Mouse (Mus musculus) left cerebral cortex, adult 2 months (tissue): Measurements from ENCODE around the gene Olfr1260. TPM values are rescaled to one million over a fixed set of nuclear protein-coding genes. Genes with fewer than 3 reads are reported as not detected.

Source experiments
- DNase-seq, 2 experiments: peaks; one replicate each; pipeline ENCODE4 v3.0.0; 2021 to 2022; ENCODE audit warnings: low spot score in 2 of 2, mixed read lengths in 1 of 2; ENCODE audit errors: extremely low spot score in 1 of 2
- H3K27ac ChIP-seq: fragments of 200-600 bp; 2 replicates; pipeline ENCODE4 v1.8.1; 2022
- H3K4me3 ChIP-seq: fragments of 200-600 bp; 2 replicates; pipeline ENCODE4 v1.8.1; 2022
- CTCF ChIP-seq: fragments of 200-600 bp; IDR thresholded peaks from 2 replicates; pipeline ENCODE4 v1.8.1; 2022; ENCODE audit warnings: antibody characterized with exemption, mild to moderate bottlenecking, moderate library complexity
- intact Hi-C: fragments of 180-260 bp; cut with DNase I; formaldehyde crosslinking; loops from one replicate; pipeline ENCODE4 v1.15.1; 2025
- long read RNA-seq, 2 experiments: library from polyadenylated mRNA; stranded (forward); transcript quantifications; one replicate each; pipeline ENCODE4 v2.0.0; 2021; ENCODE audit warnings: borderline mapping rate in 2 of 2
- total RNA-seq, 2 experiments: library from RNA; stranded (reverse); gene quantifications; 2 replicates each; pipeline ENCODE4 v1.2.3; 2021

Olfr1260 gene
- not detected for total RNA-seq
- long read RNA-seq, experiment 1 = 0 reads
- long read RNA-seq, experiment 2 = 0 reads

GRCm38 (mm10) chr2:89974184-89974583, at the start of gene Olfr1260:
Gene Olfr1260 (plus strand): TSS chr2:89974340.
- intact Hi-C loops = no loop called here
- H3K4me3 ChIP-seq = no peak within 1 kb of the TSS
- no peak for TF ChIP-seq CTCF
- no peak within 1 kb of the TSS for H3K27ac ChIP-seq
- no peak for DNase-seq

GRCm38 (mm10) chr2:89927009-89927408, 47.1 kb upstream of the Olfr1260 start, which contains the start of gene Olfr1258:
Gene Olfr1258 (plus strand): TSS chr2:89927309.
- intact Hi-C loops = no loop called here
- no peak for DNase-seq
- H3K27ac ChIP-seq = no peak within 1 kb of the TSS
- no peak within 1 kb of the TSS for H3K4me3 ChIP-seq
- TF ChIP-seq CTCF = no peak

- DNase-seq = no peak
- intact Hi-C loops = no loop called here
- no peak for TF ChIP-seq CTCF
- Histone ChIP-seq H3K4me3 (no peak within 1 kb of the TSS), H3K27ac (no peak within 1 kb of the TSS)
These were observed 25.6 kb upstream of the Olfr1260 start, which contains the start of gene Olfr1259 for GRCm38 (mm10) chr2:89948564-89948963. Gene Olfr1259 (minus strand): TSS chr2:89948664.

GRCm38 (mm10) chr2:89977709-89978108, 3.6 kb downstream of the Olfr1260 start:
- TF ChIP-seq CTCF = no peak
- H3K27ac ChIP-seq = no peak overlapping the region
- DNase-seq = no peak
- intact Hi-C loops = no loop called here
- no peak overlapping the region for H3K4me3 ChIP-seq

GRCm38 (mm10) chr2:89990921-89991320, 16.8 kb downstream of the Olfr1260 start, which contains the start of gene Olfr1261:
Gene Olfr1261 (plus strand): TSS chr2:89991221.
- no peak for TF ChIP-seq CTCF
- no peak within 1 kb of the TSS for H3K27ac ChIP-seq
- H3K4me3 ChIP-seq = no peak within 1 kb of the TSS
- intact Hi-C loops = no loop called here
- DNase-seq = no peak

GRCm38 (mm10) chr2:89999845-90000244, 25.7 kb downstream of the Olfr1260 start, which contains the start of gene Olfr1262:
Gene Olfr1262 (plus strand): TSS chr2:90000145.
- intact Hi-C loops = no loop called here
- no peak for TF ChIP-seq CTCF
- no peak for DNase-seq
- Histone ChIP-seq H3K27ac (no peak within 1 kb of the TSS), H3K4me3 (no peak within 1 kb of the TSS)

GRCm38 (mm10) chr2:90011831-90012230, 37.7 kb downstream of the Olfr1260 start, which contains the start of gene Olfr1263:
Gene Olfr1263 (plus strand): TSS chr2:90012131.
- Histone ChIP-seq H3K27ac (no peak within 1 kb of the TSS), H3K4me3 (no peak within 1 kb of the TSS)
- intact Hi-C loops = no loop called here
- no peak for DNase-seq
- TF ChIP-seq CTCF = no peak

GRCm38 (mm10) chr2:90025477-90025876, 51.3 kb downstream of the Olfr1260 start, which contains the start of gene Olfr1264:
Gene Olfr1264 (minus strand): TSS chr2:90025577.
- intact Hi-C loops = no loop called here
- TF ChIP-seq CTCF = no peak

More at GRCm38 (mm10) chr2:90025477-90025876, 51.3 kb downstream of the Olfr1260 start, which contains the start of gene Olfr1264:
- H3K27ac ChIP-seq = no peak within 1 kb of the TSS
- no peak within 1 kb of the TSS for H3K4me3 ChIP-seq
- DNase-seq = no peak

Other genes starting within 250 kb of the Olfr1260 start
- gene Olfr1252, start 249.3 kb upstream of the Olfr1260 start, total RNA-seq = not detected
- not detected for gene Olfr1253, start 217.2 kb upstream of the Olfr1260 start, total RNA-seq
- gene Olfr1254, start 180.7 kb upstream of the Olfr1260 start, total RNA-seq = not detected
- gene Olfr1255, start 162.3 kb upstream of the Olfr1260 start, total RNA-seq = not detected
- gene Olfr1256, start 132.8 kb upstream of the Olfr1260 start, total RNA-seq = not detected
- gene Olfr48, start 126.1 kb upstream of the Olfr1260 start, total RNA-seq = not detected
- gene Olfr1257, start 95.9 kb upstream of the Olfr1260 start, total RNA-seq = not detected
- gene Olfr1258, start 47.0 kb upstream of the Olfr1260 start, total RNA-seq = not detected
- gene Olfr1259, start 25.7 kb upstream of the Olfr1260 start, total RNA-seq = not detected
- not detected for gene Olfr1261, start 16.9 kb downstream of the Olfr1260 start, total RNA-seq
- gene Olfr1262, start 25.8 kb downstream of the Olfr1260 start, total RNA-seq = not detected
- not detected for gene Olfr1263, start 37.8 kb downstream of the Olfr1260 start, total RNA-seq
- not detected for gene Olfr1264, start 51.2 kb downstream of the Olfr1260 start, total RNA-seq
- not detected for gene Olfr1265, start 61.0 kb downstream of the Olfr1260 start, total RNA-seq
- not detected for gene Olfr140, start 89.3 kb downstream of the Olfr1260 start, total RNA-seq
- gene Olfr1269, start 147.1 kb downstream of the Olfr1260 start, total RNA-seq = not detected
- not detected for gene Olfr32, start 168.0 kb downstream of the Olfr1260 start, total RNA-seq
- gene Olfr1270, start 178.8 kb downstream of the Olfr1260 start, total RNA-seq = not detected